Mouse (Mus musculus): ENCODE data around the gene Nufip2.

- TF ChIP-seq CTCF (IDR thresholded peaks at IDR 0.05; ENCODE audit: borderline replicate concordance, insufficient read depth, low read length) (no peak), POLR2A (IDR thresholded peaks at IDR 0.05; ENCODE audit: low read depth, low read length) (no peak)
Observed at GRCm38 (mm10) chr11:77684896-77685295, 1.1 kb upstream of the Nufip2 start.
